Mouse (Mus musculus): ENCODE results near the gene Thrb. TPM values are rescaled to one million over a fixed set of nuclear protein-coding genes. Genes with fewer than 3 reads are reported as not detected.
"Not testable (repeated sequence)": the region's sequence is repeated elsewhere in the genome, so short reads cannot be mapped to it uniquely, and the experiment has no call there.

The Thrb gene
- polyA plus RNA-seq, 1 experiment from 2014 or later: 0.32 TPM

DNA sequence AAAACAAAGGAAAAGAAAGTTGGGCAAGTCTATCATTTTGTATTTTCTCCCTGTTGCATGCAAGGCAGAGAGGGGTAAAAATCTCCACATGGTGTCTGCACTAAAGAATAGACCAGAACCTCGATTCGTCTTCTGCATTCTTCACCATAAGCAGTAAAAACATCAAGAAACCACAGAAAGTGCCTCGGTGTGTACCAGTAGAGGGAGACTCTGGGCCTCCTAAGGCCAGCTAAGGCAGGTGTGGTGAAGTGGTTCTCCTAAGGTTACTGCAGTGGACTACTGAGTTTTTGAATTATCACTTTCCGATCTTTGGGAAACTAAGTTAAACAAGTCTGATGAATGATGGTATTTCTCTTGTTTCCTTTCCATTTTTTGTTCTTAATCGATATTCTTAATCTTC lies 269.5 kb downstream of the Thrb start:
- H3K36me3 ChIP-seq (ENCODE audit: control insufficient read depth, insufficient read depth, low read length): no peaks in the 10 kb centered on the region
- no peaks in the 10 kb centered on the region for H3K9me3 ChIP-seq (ENCODE audit: control insufficient read depth, low read length)
- no peaks in the 10 kb centered on the region for H3K27me3 ChIP-seq (ENCODE audit: control insufficient read depth, insufficient read depth, low read length)
- no peak for DNase-seq (ENCODE audit: low spot score)
- ATAC-seq (replicated peaks; ENCODE audit: low FRiP score): no peak
- 78% methylated on average over 5 of the region's 5 CpGs for WGBS
- no peaks in the 10 kb centered on the region for H3K4me1 ChIP-seq (replicated peaks; ENCODE audit: control insufficient read depth, insufficient read depth, low read length)
- no peak overlapping the region for H3K9ac ChIP-seq (ENCODE audit: low read length)
- H3K4me2 ChIP-seq (ENCODE audit: low read depth, low read length, severe bottlenecking): no peak overlapping the region
- no peak overlapping the region for H3K4me3 ChIP-seq (ENCODE audit: low read depth, low read length)
- H3K27ac ChIP-seq (ENCODE audit: low read depth, low read length): no peak overlapping the region

DNA sequence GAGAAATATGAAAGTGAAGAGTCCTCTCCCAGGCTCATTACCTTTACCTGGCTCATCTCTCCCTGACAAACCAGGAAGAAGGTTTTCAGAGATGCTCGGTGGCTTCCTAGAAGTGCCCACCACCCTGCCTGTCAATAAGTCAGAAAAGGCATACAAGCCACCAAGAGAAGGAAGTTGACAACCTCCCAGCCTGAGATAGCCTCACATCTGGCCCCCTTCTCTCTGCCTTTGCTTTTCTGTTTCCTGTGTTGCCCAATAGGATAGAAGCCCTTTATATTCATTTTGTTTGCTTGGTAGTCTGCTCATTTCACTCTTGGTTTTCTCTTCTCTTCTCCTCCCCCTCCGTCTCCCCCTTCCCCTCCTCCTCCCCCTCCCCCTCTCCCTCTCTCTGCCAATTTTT lies 273.4 kb downstream of the Thrb start:
- Histone ChIP-seq H3K4me1 (replicated peaks; ENCODE audit: control insufficient read depth, insufficient read depth, low read length) (no peaks in the 10 kb centered on the region), H3K27ac (ENCODE audit: low read depth, low read length) (no peak overlapping the region), H3K36me3 (ENCODE audit: control insufficient read depth, insufficient read depth, low read length) (no peaks in the 10 kb centered on the region), H3K4me2 (ENCODE audit: low read depth, low read length, severe bottlenecking) (no peak overlapping the region), H3K4me3 (ENCODE audit: low read depth, low read length) (no peak overlapping the region), H3K9me3 (ENCODE audit: control insufficient read depth, low read length) (no peaks in the 10 kb centered on the region), H3K27me3 (ENCODE audit: control insufficient read depth, insufficient read depth, low read length) (no peaks in the 10 kb centered on the region), H3K9ac (ENCODE audit: low read length) (no peak overlapping the region)
- 78% methylated on average over 2 of the region's 2 CpGs for WGBS
- DNase-seq (ENCODE audit: low spot score) (no peak), ATAC-seq (replicated peaks; ENCODE audit: low FRiP score) (no peak)

DNA sequence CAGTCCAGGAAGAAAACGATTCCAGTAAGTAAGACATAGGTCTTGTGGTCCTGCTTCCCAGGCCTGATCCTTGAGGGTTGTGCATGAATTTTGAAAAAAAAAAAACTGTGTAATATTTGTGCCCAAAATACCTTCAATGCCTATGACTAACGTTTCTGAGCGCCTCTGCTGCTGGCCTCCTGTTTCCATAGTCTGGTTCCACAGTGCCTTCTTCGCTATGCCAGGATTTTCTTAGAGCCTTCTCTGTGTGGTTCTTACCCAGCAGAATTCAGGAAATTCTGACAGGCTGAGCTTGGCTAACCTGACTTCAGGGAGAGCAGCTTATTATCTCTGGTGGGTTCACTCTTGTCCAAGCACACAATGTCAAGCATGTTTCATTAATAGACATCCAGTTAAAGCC lies 274.7 kb downstream of the Thrb start:
- not testable (repeated sequence) for H3K4me1 ChIP-seq (replicated peaks; ENCODE audit: control insufficient read depth, insufficient read depth, low read length); H3K4me3 ChIP-seq (ENCODE audit: low read depth, low read length); H3K4me2 ChIP-seq (ENCODE audit: low read depth, low read length, severe bottlenecking); H3K27me3 ChIP-seq (ENCODE audit: control insufficient read depth, insufficient read depth, low read length); H3K27ac ChIP-seq (ENCODE audit: low read depth, low read length); H3K9me3 ChIP-seq (ENCODE audit: control insufficient read depth, low read length); H3K9ac ChIP-seq (ENCODE audit: low read length); ATAC-seq (replicated peaks; ENCODE audit: low FRiP score); DNase-seq (ENCODE audit: low spot score); H3K36me3 ChIP-seq (ENCODE audit: control insufficient read depth, insufficient read depth, low read length)
- WGBS: 84% methylated on average over 4 of the region's 4 CpGs

DNA sequence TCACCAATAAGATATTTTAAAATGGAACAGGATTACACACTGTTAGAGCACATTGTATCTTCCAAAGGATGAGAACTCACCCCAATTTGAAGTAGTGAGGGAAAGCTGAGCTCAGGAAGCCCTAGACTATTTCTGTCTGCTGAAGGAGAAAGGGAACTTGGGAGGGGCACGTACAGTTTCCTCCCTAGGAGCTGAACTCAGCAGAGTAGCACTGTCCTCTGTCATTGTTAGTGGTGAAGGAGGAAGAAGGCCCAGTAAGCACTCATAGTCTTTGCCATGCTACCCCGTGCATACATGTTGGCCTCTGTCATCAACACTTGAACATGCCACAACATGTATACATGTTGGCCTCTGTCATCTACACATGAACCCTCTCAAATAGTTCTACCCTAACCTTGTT lies 294.0 kb downstream of the Thrb start:
- Histone ChIP-seq H3K4me3 (ENCODE audit: low read depth, low read length) (no peak overlapping the region), H3K27me3 (ENCODE audit: control insufficient read depth, insufficient read depth, low read length) (no peaks in the 10 kb centered on the region), H3K9me3 (ENCODE audit: control insufficient read depth, low read length) (no peaks in the 10 kb centered on the region), H3K4me1 (replicated peaks; ENCODE audit: control insufficient read depth, insufficient read depth, low read length) (no peaks in the 10 kb centered on the region), H3K4me2 (ENCODE audit: low read depth, low read length, severe bottlenecking) (no peak overlapping the region), H3K27ac (ENCODE audit: low read depth, low read length) (no peak overlapping the region), H3K9ac (ENCODE audit: low read length) (no peak overlapping the region), H3K36me3 (ENCODE audit: control insufficient read depth, insufficient read depth, low read length) (no peaks in the 10 kb centered on the region)
- WGBS: 92% methylated on average over 2 of the region's 2 CpGs
- no peak for DNase-seq (ENCODE audit: low spot score)
- ATAC-seq (replicated peaks; ENCODE audit: low FRiP score): no peak

DNA sequence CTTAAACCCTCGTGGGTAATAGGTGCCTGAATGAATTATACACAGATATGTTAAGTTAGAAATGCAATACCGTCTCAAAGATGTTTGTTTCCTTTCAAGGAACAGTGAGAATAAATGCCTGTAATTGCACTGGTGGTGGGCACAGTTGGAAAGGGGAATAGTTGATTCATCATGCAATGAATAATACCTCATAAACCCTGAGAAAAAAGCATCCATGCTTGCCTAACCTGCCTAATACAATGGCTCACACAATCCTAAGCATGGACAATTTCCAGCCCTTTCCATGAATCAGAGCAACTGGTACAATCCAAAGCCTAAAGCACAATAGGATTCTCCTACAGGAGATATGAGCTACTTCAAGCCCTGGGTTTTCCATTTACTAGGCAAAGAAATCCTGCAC lies 299.8 kb downstream of the Thrb start:
- no peak for ATAC-seq (replicated peaks; ENCODE audit: low FRiP score)
- H3K9me3 ChIP-seq (ENCODE audit: control insufficient read depth, low read length): no peaks in the 10 kb centered on the region
- no peak overlapping the region for H3K4me3 ChIP-seq (ENCODE audit: low read depth, low read length)
- WGBS: 43% methylated on average over 2 of the region's 2 CpGs
- H3K4me1 ChIP-seq (replicated peaks; ENCODE audit: control insufficient read depth, insufficient read depth, low read length): no peaks in the 10 kb centered on the region
- H3K36me3 ChIP-seq (ENCODE audit: control insufficient read depth, insufficient read depth, low read length): no peaks in the 10 kb centered on the region
- no peak overlapping the region for H3K27ac ChIP-seq (ENCODE audit: low read depth, low read length)
- no peak overlapping the region for H3K9ac ChIP-seq (ENCODE audit: low read length)
- no peak overlapping the region for H3K4me2 ChIP-seq (ENCODE audit: low read depth, low read length, severe bottlenecking)
- no peaks in the 10 kb centered on the region for H3K27me3 ChIP-seq (ENCODE audit: control insufficient read depth, insufficient read depth, low read length)
- DNase-seq (ENCODE audit: low spot score): no peak

DNA sequence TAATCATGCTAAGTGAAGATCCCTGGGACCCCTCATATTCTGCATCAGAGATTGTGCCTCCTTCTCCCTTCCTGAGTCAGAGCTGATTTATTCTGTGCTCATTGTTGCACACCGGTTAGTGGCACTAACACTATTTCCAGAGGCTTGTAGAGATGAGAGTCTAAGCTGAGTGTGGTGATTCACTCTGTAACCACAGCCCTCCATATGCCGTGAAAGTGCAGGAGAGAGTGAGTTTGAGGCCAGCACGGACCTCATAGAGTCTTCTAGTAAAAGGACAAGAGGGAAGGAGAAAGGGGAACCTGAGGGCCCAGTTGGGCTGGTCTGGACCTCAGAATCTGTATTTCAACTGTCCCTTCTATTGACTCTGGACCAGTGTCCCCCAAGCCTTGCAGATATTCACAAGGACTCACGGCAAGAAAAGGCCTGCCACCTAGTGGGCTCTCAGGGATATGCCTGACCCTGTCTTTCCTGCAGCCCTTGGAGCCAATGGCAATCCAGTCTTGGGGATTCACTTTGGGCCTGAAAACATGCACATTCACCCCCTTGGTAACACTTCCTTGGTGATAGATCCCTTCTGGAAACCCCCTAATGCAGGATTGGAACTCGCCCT lies 307.2 kb downstream of the Thrb start:
- Histone ChIP-seq H3K4me2 (ENCODE audit: low read depth, low read length, severe bottlenecking) (no peak overlapping the region), H3K36me3 (ENCODE audit: control insufficient read depth, insufficient read depth, low read length) (no peaks in the 10 kb centered on the region), H3K27me3 (ENCODE audit: control insufficient read depth, insufficient read depth, low read length) (no peaks in the 10 kb centered on the region), H3K27ac (ENCODE audit: low read depth, low read length) (no peak overlapping the region), H3K4me1 (replicated peaks; ENCODE audit: control insufficient read depth, insufficient read depth, low read length) (no peaks in the 10 kb centered on the region), H3K4me3 (ENCODE audit: low read depth, low read length) (no peak overlapping the region), H3K9ac (ENCODE audit: low read length) (no peak overlapping the region), H3K9me3 (ENCODE audit: control insufficient read depth, low read length) (no peaks in the 10 kb centered on the region)
- ATAC-seq (replicated peaks; ENCODE audit: low FRiP score) (peak; percentile 82), DNase-seq (ENCODE audit: low spot score) (peak; percentile 72)
- WGBS: 33% methylated on average over 5 of the region's 5 CpGs

DNA sequence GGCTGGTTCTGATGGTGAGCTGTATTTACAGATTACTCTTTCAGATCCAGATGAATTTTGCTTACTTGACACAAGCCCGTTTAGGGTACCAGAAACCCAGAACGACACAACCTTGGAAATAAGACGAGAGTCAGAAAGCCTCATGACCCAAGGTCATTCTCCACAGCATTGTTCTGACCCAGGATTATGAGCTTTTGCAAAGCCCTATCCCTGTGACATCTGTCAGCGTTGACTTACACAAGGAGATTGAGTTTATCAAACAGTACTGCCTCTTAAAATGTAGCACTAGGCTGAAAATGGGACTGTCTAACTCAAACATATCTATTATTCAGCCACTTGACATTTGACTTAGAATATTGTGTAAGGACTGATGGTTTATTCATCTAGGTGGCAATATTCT lies 312.1 kb downstream of the Thrb start:
- Histone ChIP-seq H3K36me3 (ENCODE audit: control insufficient read depth, insufficient read depth, low read length) (no peaks in the 10 kb centered on the region), H3K9me3 (ENCODE audit: control insufficient read depth, low read length) (no peaks in the 10 kb centered on the region), H3K27me3 (ENCODE audit: control insufficient read depth, insufficient read depth, low read length) (no peaks in the 10 kb centered on the region), H3K27ac (ENCODE audit: low read depth, low read length) (no peak overlapping the region), H3K9ac (ENCODE audit: low read length) (no peak overlapping the region), H3K4me2 (ENCODE audit: low read depth, low read length, severe bottlenecking) (no peak overlapping the region), H3K4me1 (replicated peaks; ENCODE audit: control insufficient read depth, insufficient read depth, low read length) (no peaks in the 10 kb centered on the region), H3K4me3 (ENCODE audit: low read depth, low read length) (no peak overlapping the region)
- ATAC-seq (replicated peaks; ENCODE audit: low FRiP score) (no peak), DNase-seq (ENCODE audit: low spot score) (no peak)
- WGBS: 77% methylated on average over 4 of the region's 4 CpGs

DNA sequence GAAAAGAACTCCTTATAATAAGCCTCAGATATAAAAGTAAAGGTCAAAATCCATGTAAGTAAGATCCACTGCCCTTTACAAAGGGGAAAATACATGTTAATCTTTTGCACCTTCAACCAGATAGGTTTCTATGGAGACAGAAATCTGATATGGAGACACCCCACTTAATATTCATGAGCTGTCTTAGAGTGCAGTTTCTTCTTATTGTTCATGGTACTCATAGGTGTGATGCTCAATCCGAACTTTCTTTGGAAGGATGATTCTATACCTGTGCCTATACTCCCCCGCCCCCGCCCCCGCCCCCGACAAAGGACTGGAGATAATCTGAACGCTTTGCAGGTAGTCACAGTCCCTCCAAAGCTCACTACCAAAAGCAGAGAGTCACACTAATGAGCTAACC lies 312.6 kb downstream of the Thrb start:
- Histone ChIP-seq H3K9me3 (ENCODE audit: control insufficient read depth, low read length) (no peaks in the 10 kb centered on the region), H3K27me3 (ENCODE audit: control insufficient read depth, insufficient read depth, low read length) (no peaks in the 10 kb centered on the region), H3K27ac (ENCODE audit: low read depth, low read length) (no peak overlapping the region), H3K4me3 (ENCODE audit: low read depth, low read length) (no peak overlapping the region), H3K36me3 (ENCODE audit: control insufficient read depth, insufficient read depth, low read length) (no peaks in the 10 kb centered on the region), H3K9ac (ENCODE audit: low read length) (no peak overlapping the region), H3K4me2 (ENCODE audit: low read depth, low read length, severe bottlenecking) (no peak overlapping the region), H3K4me1 (replicated peaks; ENCODE audit: control insufficient read depth, insufficient read depth, low read length) (no peaks in the 10 kb centered on the region)
- DNase-seq (ENCODE audit: low spot score) (no peak), ATAC-seq (replicated peaks; ENCODE audit: low FRiP score) (no peak)
- WGBS: 79% methylated on average over 6 of the region's 6 CpGs

DNA sequence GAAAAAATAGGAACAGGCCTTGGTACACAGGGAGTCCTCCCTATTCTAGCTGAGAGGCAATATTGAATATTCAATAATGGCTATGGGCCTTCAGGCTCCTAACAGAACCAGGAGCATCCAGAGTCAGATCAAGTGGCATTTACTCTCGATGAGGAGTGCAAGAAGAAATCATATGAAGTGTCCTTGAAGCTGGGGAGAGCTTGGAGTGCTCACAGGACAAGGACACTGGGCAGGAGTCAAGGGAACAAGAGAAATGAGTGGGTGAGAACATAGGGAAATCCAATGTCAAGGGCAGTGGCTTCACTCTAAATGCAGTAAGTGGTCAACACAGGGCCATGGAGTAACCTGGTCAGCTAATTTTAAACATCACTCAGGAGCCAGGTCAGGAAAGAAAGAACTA lies 315.7 kb downstream of the Thrb start:
- ATAC-seq (replicated peaks; ENCODE audit: low FRiP score) (no peak), DNase-seq (ENCODE audit: low spot score) (no peak)
- 84% methylated on average over 1 of the region's 1 CpGs for WGBS
- Histone ChIP-seq H3K4me2 (ENCODE audit: low read depth, low read length, severe bottlenecking) (no peak overlapping the region), H3K4me3 (ENCODE audit: low read depth, low read length) (no peak overlapping the region), H3K4me1 (replicated peaks; ENCODE audit: control insufficient read depth, insufficient read depth, low read length) (no peaks in the 10 kb centered on the region), H3K9me3 (ENCODE audit: control insufficient read depth, low read length) (no peaks in the 10 kb centered on the region), H3K27me3 (ENCODE audit: control insufficient read depth, insufficient read depth, low read length) (no peaks in the 10 kb centered on the region), H3K9ac (ENCODE audit: low read length) (no peak overlapping the region), H3K27ac (ENCODE audit: low read depth, low read length) (no peak overlapping the region), H3K36me3 (ENCODE audit: control insufficient read depth, insufficient read depth, low read length) (no peaks in the 10 kb centered on the region)
